Mouse (Mus musculus): ENCODE measurements around the gene Frem1. TPM values are rescaled to one million over a fixed set of nuclear protein-coding genes. Genes with fewer than 3 reads are reported as not detected.
A peak's percentile ranks its signal among the peaks of the same experiment; 100 is the strongest.

Frem1 gene
- polyA plus RNA-seq, 1 experiment from 2014 or later: 4.8 TPM

- no peaks in the 10 kb centered on the region for H3K9me3 ChIP-seq (ENCODE audit: control insufficient read depth, low read length)
- no peak for ATAC-seq (replicated peaks; ENCODE audit: low FRiP score)
- no peaks in the 10 kb centered on the region for H3K4me1 ChIP-seq (replicated peaks; ENCODE audit: control insufficient read depth, insufficient read depth, low read length)
- H3K27ac ChIP-seq (ENCODE audit: low read depth, low read length): no peak overlapping the region
- DNase-seq (ENCODE audit: low spot score): no peak
- no peak overlapping the region for H3K9ac ChIP-seq (ENCODE audit: low read depth, low read length)
- H3K27me3 ChIP-seq (replicated peaks; ENCODE audit: control insufficient read depth, insufficient read depth, low read length): no peaks in the 10 kb centered on the region
- H3K4me2 ChIP-seq: no peak overlapping the region
- no peak overlapping the region for H3K4me3 ChIP-seq (ENCODE audit: low read depth, low read length)
- H3K36me3 ChIP-seq (ENCODE audit: control insufficient read depth, insufficient read depth, low read length): no peaks in the 10 kb centered on the region
- WGBS: 55% methylated on average over 4 of the region's 4 CpGs
These were observed 98.1 kb downstream of the Frem1 start for GRCm38 (mm10) chr4:82953992-82954391.

GRCm38 (mm10) chr4:82949511-82949910 lies 102.6 kb downstream of the Frem1 start:
- ATAC-seq (replicated peaks; ENCODE audit: low FRiP score): no peak
- DNase-seq (ENCODE audit: low spot score): no peak

GRCm38 (mm10) chr4:82946721-82947120 lies 105.4 kb downstream of the Frem1 start:
- no peak for DNase-seq (ENCODE audit: low spot score)
- 87% methylated on average over 8 of the region's 8 CpGs for WGBS
- Histone ChIP-seq H3K4me3 (ENCODE audit: low read depth, low read length) (no peak overlapping the region), H3K4me1 (replicated peaks; ENCODE audit: control insufficient read depth, insufficient read depth, low read length) (no peaks in the 10 kb centered on the region), H3K4me2 (no peak overlapping the region), H3K36me3 (ENCODE audit: control insufficient read depth, insufficient read depth, low read length) (no peaks in the 10 kb centered on the region), H3K9ac (ENCODE audit: low read depth, low read length) (no peak overlapping the region), H3K9me3 (ENCODE audit: control insufficient read depth, low read length) (no peaks in the 10 kb centered on the region), H3K27ac (ENCODE audit: low read depth, low read length) (no peak overlapping the region), H3K27me3 (replicated peaks; ENCODE audit: control insufficient read depth, insufficient read depth, low read length) (no peaks in the 10 kb centered on the region)
- no peak for ATAC-seq (replicated peaks; ENCODE audit: low FRiP score)

More at GRCm38 (mm10) chr4:82949511-82949910, 102.6 kb downstream of the Frem1 start:
- H3K4me2 ChIP-seq: no peak overlapping the region
- no peaks in the 10 kb centered on the region for H3K9me3 ChIP-seq (ENCODE audit: control insufficient read depth, low read length)
- no peaks in the 10 kb centered on the region for H3K36me3 ChIP-seq (ENCODE audit: control insufficient read depth, insufficient read depth, low read length)
- no peaks in the 10 kb centered on the region for H3K27me3 ChIP-seq (replicated peaks; ENCODE audit: control insufficient read depth, insufficient read depth, low read length)
- no peak overlapping the region for H3K4me3 ChIP-seq (ENCODE audit: low read depth, low read length)
- H3K27ac ChIP-seq (ENCODE audit: low read depth, low read length): no peak overlapping the region
- 83% methylated on average over 8 of the region's 8 CpGs for WGBS
- no peak overlapping the region for H3K9ac ChIP-seq (ENCODE audit: low read depth, low read length)
- no peaks in the 10 kb centered on the region for H3K4me1 ChIP-seq (replicated peaks; ENCODE audit: control insufficient read depth, insufficient read depth, low read length)

- Histone ChIP-seq H3K9ac (ENCODE audit: low read depth, low read length) (no peak overlapping the region), H3K4me2 (no peak overlapping the region), H3K4me1 (replicated peaks; ENCODE audit: control insufficient read depth, insufficient read depth, low read length) (no peaks in the 10 kb centered on the region), H3K27ac (ENCODE audit: low read depth, low read length) (no peak overlapping the region), H3K4me3 (ENCODE audit: low read depth, low read length) (no peak overlapping the region), H3K9me3 (ENCODE audit: control insufficient read depth, low read length) (no peaks in the 10 kb centered on the region), H3K36me3 (ENCODE audit: control insufficient read depth, insufficient read depth, low read length) (no peaks in the 10 kb centered on the region), H3K27me3 (replicated peaks; ENCODE audit: control insufficient read depth, insufficient read depth, low read length) (no peaks in the 10 kb centered on the region)
- 89% methylated on average over 3 of the region's 3 CpGs for WGBS
- DNase-seq (ENCODE audit: low spot score) (no peak), ATAC-seq (replicated peaks; ENCODE audit: low FRiP score) (no peak)
These were observed 105.9 kb downstream of the Frem1 start for GRCm38 (mm10) chr4:82946276-82946612.

- no peaks in the 10 kb centered on the region for H3K27me3 ChIP-seq (replicated peaks; ENCODE audit: control insufficient read depth, insufficient read depth, low read length)
- 77% methylated on average over 9 of the region's 9 CpGs for WGBS
- no peak overlapping the region for H3K4me2 ChIP-seq
- DNase-seq (ENCODE audit: low spot score) (no peak), ATAC-seq (replicated peaks; ENCODE audit: low FRiP score) (no peak)
- H3K36me3 ChIP-seq (ENCODE audit: control insufficient read depth, insufficient read depth, low read length): no peaks in the 10 kb centered on the region
- no peak overlapping the region for H3K9ac ChIP-seq (ENCODE audit: low read depth, low read length)
- H3K4me3 ChIP-seq (ENCODE audit: low read depth, low read length): no peak overlapping the region
- no peaks in the 10 kb centered on the region for H3K4me1 ChIP-seq (replicated peaks; ENCODE audit: control insufficient read depth, insufficient read depth, low read length)
- H3K9me3 ChIP-seq (ENCODE audit: control insufficient read depth, low read length): no peaks in the 10 kb centered on the region
- no peak overlapping the region for H3K27ac ChIP-seq (ENCODE audit: low read depth, low read length)
These were observed 106.4 kb downstream of the Frem1 start for GRCm38 (mm10) chr4:82945572-82946275.

- WGBS: 85% methylated on average over 5 of the region's 5 CpGs
- H3K4me2 ChIP-seq: no peak overlapping the region
- H3K27me3 ChIP-seq (replicated peaks; ENCODE audit: control insufficient read depth, insufficient read depth, low read length): no peaks in the 10 kb centered on the region
These were observed 111.5 kb downstream of the Frem1 start for GRCm38 (mm10) chr4:82940680-82941079.

GRCm38 (mm10) chr4:82940248-82940647 lies 111.9 kb downstream of the Frem1 start:
- Histone ChIP-seq H3K9ac (ENCODE audit: low read depth, low read length) (no peak overlapping the region), H3K4me3 (ENCODE audit: low read depth, low read length) (no peak overlapping the region), H3K4me2 (no peak overlapping the region), H3K27ac (ENCODE audit: low read depth, low read length) (no peak overlapping the region), H3K4me1 (replicated peaks; ENCODE audit: control insufficient read depth, insufficient read depth, low read length) (no peaks in the 10 kb centered on the region), H3K27me3 (replicated peaks; ENCODE audit: control insufficient read depth, insufficient read depth, low read length) (no peaks in the 10 kb centered on the region), H3K36me3 (ENCODE audit: control insufficient read depth, insufficient read depth, low read length) (no peaks in the 10 kb centered on the region), H3K9me3 (ENCODE audit: control insufficient read depth, low read length) (no peaks in the 10 kb centered on the region)
- ATAC-seq (replicated peaks; ENCODE audit: low FRiP score) (no peak), DNase-seq (ENCODE audit: low spot score) (no peak)
- WGBS: 74% methylated on average over 13 of the region's 13 CpGs

More at GRCm38 (mm10) chr4:82940680-82941079, 111.5 kb downstream of the Frem1 start:
- no peaks in the 10 kb centered on the region for H3K9me3 ChIP-seq (ENCODE audit: control insufficient read depth, low read length)
- H3K4me1 ChIP-seq (replicated peaks; ENCODE audit: control insufficient read depth, insufficient read depth, low read length): no peaks in the 10 kb centered on the region
- no peaks in the 10 kb centered on the region for H3K36me3 ChIP-seq (ENCODE audit: control insufficient read depth, insufficient read depth, low read length)
- H3K4me3 ChIP-seq (ENCODE audit: low read depth, low read length): no peak overlapping the region
- DNase-seq (ENCODE audit: low spot score) (no peak), ATAC-seq (replicated peaks; ENCODE audit: low FRiP score) (no peak)
- no peak overlapping the region for H3K9ac ChIP-seq (ENCODE audit: low read depth, low read length)
- no peak overlapping the region for H3K27ac ChIP-seq (ENCODE audit: low read depth, low read length)

GRCm38 (mm10) chr4:82934308-82934707 lies 117.8 kb downstream of the Frem1 start:
- Histone ChIP-seq H3K9me3 (ENCODE audit: control insufficient read depth, low read length) (no peaks in the 10 kb centered on the region), H3K27me3 (replicated peaks; ENCODE audit: control insufficient read depth, insufficient read depth, low read length) (no peaks in the 10 kb centered on the region), H3K27ac (ENCODE audit: low read depth, low read length) (no peak overlapping the region), H3K36me3 (ENCODE audit: control insufficient read depth, insufficient read depth, low read length) (no peaks in the 10 kb centered on the region), H3K9ac (ENCODE audit: low read depth, low read length) (no peak overlapping the region), H3K4me2 (no peak overlapping the region), H3K4me3 (ENCODE audit: low read depth, low read length) (no peak overlapping the region), H3K4me1 (replicated peaks; ENCODE audit: control insufficient read depth, insufficient read depth, low read length) (no peaks in the 10 kb centered on the region)
- WGBS: 24% methylated on average over 5 of the region's 5 CpGs
- 0 out of 2 replicates have a peak, but pooled peaks have one; percentile 53 for ATAC-seq (replicated peaks; ENCODE audit: low FRiP score)
- no peak for DNase-seq (ENCODE audit: low spot score)

- WGBS: 19% methylated on average over 14 of the region's 14 CpGs
- H3K4me2 ChIP-seq: peak overlapping the region; percentile 51
- no peaks in the 10 kb centered on the region for H3K4me1 ChIP-seq (replicated peaks; ENCODE audit: control insufficient read depth, insufficient read depth, low read length)
These were observed 118.4 kb downstream of the Frem1 start for GRCm38 (mm10) chr4:82933698-82934210.

More at GRCm38 (mm10) chr4:82933698-82934210, 118.4 kb downstream of the Frem1 start:
- Histone ChIP-seq H3K4me3 (ENCODE audit: low read depth, low read length) (peak overlapping the region; percentile 27; the same call in 1 of the 2 replicates), H3K27ac (ENCODE audit: low read depth, low read length) (no peak overlapping the region), H3K9ac (ENCODE audit: low read depth, low read length) (no peak overlapping the region), H3K36me3 (ENCODE audit: control insufficient read depth, insufficient read depth, low read length) (no peaks in the 10 kb centered on the region), H3K9me3 (ENCODE audit: control insufficient read depth, low read length) (no peaks in the 10 kb centered on the region), H3K27me3 (replicated peaks; ENCODE audit: control insufficient read depth, insufficient read depth, low read length) (no peaks in the 10 kb centered on the region)
- DNase-seq (ENCODE audit: low spot score): peak; percentile 45
- ATAC-seq (replicated peaks; ENCODE audit: low FRiP score): no peak; the same call in 1 of the 2 replicates

Data from liver, embryonic 11.5 days (tissue).